Mouse (Mus musculus) limb, embryonic 12.5 days (tissue): Measurements from ENCODE around the gene Gsdme. TPM values are rescaled to one million over a fixed set of nuclear protein-coding genes. Genes with fewer than 3 reads are reported as not detected.

Experiments used
- ATAC-seq: fragments of 200-750 bp; cut with Nextera tagmentation; 2 replicates; pipeline ENCODE4 v1.8.0; 2017; ENCODE audit warnings: low read depth, moderate TSS enrichment; ENCODE audit not compliant: insufficient number of reproducible peaks, insufficient read depth, low FRiP score, low TSS enrichment
- H3K27ac ChIP-seq: fragments of 300-500 bp; sonication (generic); 2 replicates; pipeline ENCODE4 v1.5.1; 2016; ENCODE audit warnings: mild to moderate bottlenecking, moderate library complexity
- H3K27me3 ChIP-seq: fragments of 300-500 bp; sonication (generic); 2 replicates; pipeline ENCODE4 v1.6.1; 2016; ENCODE audit warnings: mild to moderate bottlenecking, moderate library complexity
- H3K36me3 ChIP-seq: fragments of 300-500 bp; sonication (generic); 2 replicates; pipeline ENCODE4 v1.6.1; 2016; ENCODE audit warnings: mild to moderate bottlenecking, moderate library complexity
- H3K4me1 ChIP-seq: fragments of 300-500 bp; sonication (generic); replicated peaks from 2 replicates; pipeline ENCODE4 v1.6.1; 2016
- H3K4me2 ChIP-seq: fragments of 300-500 bp; sonication (generic); 2 replicates; pipeline ENCODE4 v1.6.1; 2016; ENCODE audit warnings: mild to moderate bottlenecking, moderate library complexity
- H3K4me3 ChIP-seq: fragments of 300-500 bp; sonication (generic); replicated peaks from 2 replicates; pipeline ENCODE4 v1.5.1; 2016; ENCODE audit warnings: mild to moderate bottlenecking
- H3K9ac ChIP-seq: fragments of 300-500 bp; sonication (generic); replicated peaks from 2 replicates; pipeline ENCODE4 v1.6.1; 2016; ENCODE audit warnings: mild to moderate bottlenecking, moderate library complexity
- H3K9me3 ChIP-seq: fragments of 300-500 bp; sonication (generic); 2 replicates; pipeline ENCODE4 v1.6.1; 2016; ENCODE audit warnings: mild to moderate bottlenecking, moderate library complexity
- WGBS: fragments of 180-500 bp; shearing (Covaris S2); methylation state at CpG from one replicate; pipeline ENCODE4 v1.1.7; 2016; 5-methylcytosine and 5-hydroxymethylcytosine counted together
- polyA plus RNA-seq: library from polyadenylated mRNA; unstranded; fragments of >200 nt; fragmentation: Nextera tagmentation; extraction: Ambion mirVana; gene quantifications from 2 replicates; pipeline ENCODE4 v1.2.1, GENCODE M21; 2016

The Gsdme gene
- polyA plus RNA-seq, 1 experiment from 2014 or later, result 46.5 TPM

GRCm38 (mm10) chr6:50286881-50287280 is 23.2 kb upstream of the Gsdme start:
- Histone ChIP-seq H3K4me2 (no peak overlapping the region), H3K27me3 (no peaks in the 10 kb centered on the region), H3K27ac (no peak overlapping the region), H3K9ac (no peak overlapping the region), H3K4me1 (0 out of 2 replicates have a peak, but pooled peaks cover 3% of the 10 kb centered on the region), H3K4me3 (no peak overlapping the region), H3K9me3 (no peaks in the 10 kb centered on the region), H3K36me3 (no peaks in the 10 kb centered on the region)
- WGBS, result 67% methylated on average over 3 of the region's 3 CpGs
- no peak for ATAC-seq

GRCm38 (mm10) chr6:50279642-50280041 is 16.0 kb upstream of the Gsdme start:
- no peaks in the 10 kb centered on the region for H3K9me3 ChIP-seq
- no peaks in the 10 kb centered on the region for H3K27me3 ChIP-seq
- no peaks in the 10 kb centered on the region for H3K36me3 ChIP-seq
- no peak overlapping the region for H3K4me3 ChIP-seq
- H3K27ac ChIP-seq, result no peak overlapping the region
- no peak for ATAC-seq
- 88% methylated on average over 7 of the region's 7 CpGs for WGBS
- no peak overlapping the region for H3K4me2 ChIP-seq
- H3K9ac ChIP-seq, result no peak overlapping the region
- no peaks in the 10 kb centered on the region for H3K4me1 ChIP-seq

GRCm38 (mm10) chr6:50273947-50274346 is 10.3 kb upstream of the Gsdme start:
- H3K9ac ChIP-seq, result no peak overlapping the region
- H3K36me3 ChIP-seq, result no peaks in the 10 kb centered on the region
- no peak overlapping the region for H3K4me2 ChIP-seq
- no peaks in the 10 kb centered on the region for H3K9me3 ChIP-seq
- H3K27me3 ChIP-seq, result no peaks in the 10 kb centered on the region
- 57% methylated on average over 4 of the region's 4 CpGs for WGBS
- no peak overlapping the region for H3K4me3 ChIP-seq
- H3K27ac ChIP-seq, result no peak overlapping the region
- H3K4me1 ChIP-seq, result no peaks in the 10 kb centered on the region
- ATAC-seq, result no peak

- ATAC-seq, result no peak
- Histone ChIP-seq H3K36me3 (no peaks in the 10 kb centered on the region), H3K4me3 (no peak overlapping the region), H3K27me3 (no peaks in the 10 kb centered on the region), H3K27ac (no peak overlapping the region), H3K9ac (no peak overlapping the region), H3K4me2 (no peak overlapping the region), H3K9me3 (no peaks in the 10 kb centered on the region), H3K4me1 (no peaks in the 10 kb centered on the region)
- 75% methylated on average over 1 of the region's 1 CpGs for WGBS
These were observed 9.8 kb upstream of the Gsdme start for GRCm38 (mm10) chr6:50273416-50273815.

GRCm38 (mm10) chr6:50262310-50262709 is 1.4 kb downstream of the Gsdme start:
- 33% methylated on average over 7 of the region's 7 CpGs for WGBS
- H3K4me3 ChIP-seq, result peak overlapping the region; percentile 56
- H3K27ac ChIP-seq, result no peak overlapping the region
- H3K27me3 ChIP-seq, result no peaks in the 10 kb centered on the region
- peak overlapping the region; percentile 79 for H3K4me2 ChIP-seq
- H3K9me3 ChIP-seq, result no peaks in the 10 kb centered on the region
- peak overlapping the region; percentile 73; the same call in 1 of the 2 replicates for H3K9ac ChIP-seq
- ATAC-seq, result no peak
- no peaks in the 10 kb centered on the region for H3K36me3 ChIP-seq
- H3K4me1 ChIP-seq, result peaks cover 15% of the 10 kb centered on the region

- Histone ChIP-seq H3K27ac (peak overlapping the region; percentile 12; the same call in 1 of the 2 replicates), H3K9me3 (no peaks in the 10 kb centered on the region), H3K4me3 (peak overlapping the region; percentile 56), H3K4me1 (peaks cover 15% of the 10 kb centered on the region), H3K27me3 (no peaks in the 10 kb centered on the region), H3K36me3 (no peaks in the 10 kb centered on the region), H3K4me2 (peak overlapping the region; percentile 79), H3K9ac (peak overlapping the region; percentile 73)
- WGBS, result 2% methylated on average over 6 of the region's 6 CpGs
- 0 out of 2 replicates have a peak, but pooled peaks have one; percentile 60 for ATAC-seq
These were observed 1.8 kb downstream of the Gsdme start for GRCm38 (mm10) chr6:50261922-50262261.

- H3K4me1 ChIP-seq, result peaks cover 15% of the 10 kb centered on the region
- peak overlapping the region; percentile 12; the same call in 1 of the 2 replicates for H3K27ac ChIP-seq
- no peaks in the 10 kb centered on the region for H3K9me3 ChIP-seq
- H3K27me3 ChIP-seq, result no peaks in the 10 kb centered on the region
- peak overlapping the region; percentile 73 for H3K9ac ChIP-seq
- H3K4me3 ChIP-seq, result peak overlapping the region; percentile 56
- ATAC-seq, result peak; percentile 80; the same call in 1 of the 2 replicates
- peak overlapping the region; percentile 79 for H3K4me2 ChIP-seq
- WGBS, result 3% methylated on average over 35 of the region's 35 CpGs
- H3K36me3 ChIP-seq, result no peaks in the 10 kb centered on the region
These were observed 2.3 kb downstream of the Gsdme start for GRCm38 (mm10) chr6:50261201-50261921.

- H3K27ac ChIP-seq, result no peak overlapping the region
- H3K27me3 ChIP-seq, result 0 out of 2 replicates have a peak, but pooled peaks cover 3% of the 10 kb centered on the region
- no peaks in the 10 kb centered on the region for H3K9me3 ChIP-seq
- no peak overlapping the region for H3K4me2 ChIP-seq
- no peak overlapping the region for H3K9ac ChIP-seq
- ATAC-seq, result no peak
- 82% methylated on average over 5 of the region's 5 CpGs for WGBS
- no peaks in the 10 kb centered on the region for H3K36me3 ChIP-seq
- 0 out of 2 replicates have a peak, but pooled peaks cover 4% of the 10 kb centered on the region for H3K4me1 ChIP-seq
- no peak overlapping the region for H3K4me3 ChIP-seq
These were observed 8.3 kb downstream of the Gsdme start for GRCm38 (mm10) chr6:50255356-50255755.

GRCm38 (mm10) chr6:50254723-50255184 is 8.9 kb downstream of the Gsdme start:
- H3K36me3 ChIP-seq, result no peaks in the 10 kb centered on the region
- H3K27ac ChIP-seq, result no peak overlapping the region
- H3K9me3 ChIP-seq, result no peaks in the 10 kb centered on the region
- no peak overlapping the region for H3K4me3 ChIP-seq
- H3K4me1 ChIP-seq, result 0 out of 2 replicates have a peak, but pooled peaks cover 4% of the 10 kb centered on the region
- WGBS, result 78% methylated on average over 10 of the region's 10 CpGs
- H3K9ac ChIP-seq, result no peak overlapping the region
- no peak for ATAC-seq
- H3K27me3 ChIP-seq, result 0 out of 2 replicates have a peak, but pooled peaks cover 3% of the 10 kb centered on the region
- no peak overlapping the region for H3K4me2 ChIP-seq

- H3K4me1 ChIP-seq, result 0 out of 2 replicates have a peak, but pooled peaks cover 4% of the 10 kb centered on the region
- no peak overlapping the region for H3K4me2 ChIP-seq
- H3K27me3 ChIP-seq, result 0 out of 2 replicates have a peak, but pooled peaks cover 3% of the 10 kb centered on the region
- WGBS, result 66% methylated on average over 5 of the region's 5 CpGs
- no peaks in the 10 kb centered on the region for H3K36me3 ChIP-seq
- ATAC-seq, result no peak
- H3K4me3 ChIP-seq, result no peak overlapping the region
- H3K27ac ChIP-seq, result no peak overlapping the region
- no peak overlapping the region for H3K9ac ChIP-seq
- H3K9me3 ChIP-seq, result no peaks in the 10 kb centered on the region
These were observed 11.0 kb downstream of the Gsdme start for GRCm38 (mm10) chr6:50252690-50253089.

GRCm38 (mm10) chr6:50247791-50248190 is 15.9 kb downstream of the Gsdme start:
- Histone ChIP-seq H3K27ac (no peak overlapping the region), H3K4me1 (0 out of 2 replicates have a peak, but pooled peaks cover 4% of the 10 kb centered on the region), H3K36me3 (no peaks in the 10 kb centered on the region), H3K9me3 (no peaks in the 10 kb centered on the region), H3K4me2 (no peak overlapping the region), H3K27me3 (no peaks in the 10 kb centered on the region), H3K9ac (no peak overlapping the region), H3K4me3 (no peak overlapping the region)
- no peak for ATAC-seq
- WGBS, result 82% methylated on average over 4 of the region's 4 CpGs
